Mouse (Mus musculus) liver, embryonic 14.5 days (tissue): Measurements from ENCODE around the gene Parvb.
A peak's percentile ranks its signal among the peaks of the same experiment; 100 is the strongest.

ENCODE experiments used
- CTCF ChIP-seq: IDR thresholded peaks from 2 replicates; pipeline ENCODE4 v1.5.1; 2016; ENCODE audit warnings: antibody characterized with exemption, low read depth, control low read depth
- EP300 ChIP-seq: IDR thresholded peaks from 2 replicates; pipeline ENCODE4 v1.6.1; 2016; ENCODE audit warnings: antibody characterized with exemption, low read depth

DNA sequence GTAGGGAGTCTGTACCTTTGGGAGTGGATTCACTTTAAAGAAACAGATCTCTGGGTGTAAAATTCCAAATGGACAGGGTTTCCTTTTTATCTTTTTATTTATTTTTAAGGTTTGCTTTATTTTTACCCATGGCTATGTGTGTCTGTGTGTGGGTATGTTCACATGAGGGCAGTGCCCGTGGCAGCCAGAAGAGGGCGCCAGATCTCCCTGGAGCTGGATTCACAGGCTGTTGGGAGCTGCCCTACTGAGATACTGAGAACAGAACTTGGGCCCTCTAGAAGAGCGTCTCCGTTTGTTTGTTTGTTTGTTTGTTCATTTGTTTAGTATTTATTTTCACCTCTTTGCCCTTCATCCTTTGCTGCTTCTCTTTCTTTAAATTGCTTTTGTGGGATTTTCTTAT, 116.9 kb downstream of the Parvb start:
- TF ChIP-seq CTCF: peak; percentile 63
- no peak for TF ChIP-seq EP300
